Mouse (Mus musculus) kidney, postnatal 36 days (tissue): ENCODE results near the gene Npw.
A peak's percentile ranks its signal among the peaks of the same experiment; 100 is the strongest.

Experiments
- DNase-seq, 2 experiments: peaks; one replicate each; pipeline ENCODE4 v3.0.0; 2021 to 2022; ENCODE audit warnings: mixed read lengths in 2 of 2

Gene Npw

GRCm38 (mm10) chr17:24640119-24640518 lies 18.1 kb downstream of the Npw start:
- DNase-seq, result no peak

GRCm38 (mm10) chr17:24639571-24639988 lies 18.7 kb downstream of the Npw start:
- DNase-seq, result no peak

GRCm38 (mm10) chr17:24638840-24639239 lies 19.4 kb downstream of the Npw start:
- DNase-seq, result peak; percentile 68 to 74

- DNase-seq, result peak in 1 of 2 experiments; percentile 53
These were observed 20.0 kb downstream of the Npw start for GRCm38 (mm10) chr17:24638214-24638613.

GRCm38 (mm10) chr17:24636781-24637481 lies 21.3 kb downstream of the Npw start:
- DNase-seq, result no peak

GRCm38 (mm10) chr17:24635694-24636093 lies 22.6 kb downstream of the Npw start:
- peak in 1 of 2 experiments; percentile 48 for DNase-seq

GRCm38 (mm10) chr17:24635024-24635423 lies 23.2 kb downstream of the Npw start:
- DNase-seq, result peak; percentile 60 to 74

- no peak for DNase-seq
These were observed 24.4 kb downstream of the Npw start for GRCm38 (mm10) chr17:24633831-24634230.

DNA sequence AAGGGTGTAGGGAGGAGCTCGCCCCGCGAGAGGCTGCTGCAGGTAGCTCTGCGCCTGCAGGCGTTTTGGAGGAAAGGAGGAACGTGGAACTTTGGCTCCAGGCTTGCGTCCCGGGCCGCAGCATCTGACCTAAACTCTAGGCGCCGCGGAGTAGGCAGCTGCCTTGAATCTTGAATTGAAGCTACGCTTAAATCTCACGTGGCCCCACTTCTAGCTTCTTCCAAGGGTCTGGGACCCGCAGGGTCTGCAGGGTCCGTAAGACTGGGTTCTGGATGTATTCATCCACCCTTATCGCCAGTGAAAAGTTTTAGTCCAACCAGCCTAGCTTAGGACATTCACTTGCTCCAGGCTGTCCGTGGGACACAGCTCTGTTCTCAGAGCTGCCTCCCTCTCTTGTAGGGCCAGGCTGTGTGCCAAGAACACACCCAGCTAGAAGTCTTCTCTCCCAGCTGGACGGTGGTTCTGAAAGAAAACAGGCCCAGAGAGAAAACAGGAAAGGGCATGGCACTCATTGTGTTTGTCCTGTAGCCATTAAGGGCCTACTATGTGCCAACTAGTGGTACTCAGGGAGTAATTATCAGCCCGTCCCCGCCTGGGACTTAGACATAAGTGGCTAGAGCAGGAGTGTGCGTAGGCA lies 25.3 kb downstream of the Npw start:
- DNase-seq, result peak; percentile 79

- DNase-seq, result peak; percentile 87 to 92
These were observed 26.0 kb downstream of the Npw start, which contains the start of the genes Tsc2 and Nthl1 for GRCm38 (mm10) chr17:24632167-24632812. Tsc2 (minus strand) TSS chr17:24632630. Nthl1 (plus strand) TSS chr17:24632680.

DNA sequence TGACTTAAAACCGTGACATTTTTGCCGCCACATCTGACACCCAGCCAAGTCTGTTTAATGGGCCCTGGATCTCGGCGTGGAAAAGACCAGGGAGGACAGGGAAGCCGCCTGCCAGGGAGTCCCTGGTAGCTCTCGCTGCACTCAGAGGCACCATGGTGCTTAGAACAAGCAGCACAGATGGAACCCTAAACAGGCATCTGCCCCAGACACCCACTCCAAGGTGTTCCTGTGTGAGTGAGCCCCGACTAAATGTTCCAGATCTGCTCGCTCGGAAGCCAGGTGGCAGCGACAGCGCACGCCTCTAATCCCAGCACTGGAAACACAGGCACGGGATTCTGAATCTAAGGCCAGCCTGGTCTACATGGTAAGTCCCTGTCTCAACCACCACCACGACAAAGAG lies 28.2 kb downstream of the Npw start:
- DNase-seq, result no peak

DNA sequence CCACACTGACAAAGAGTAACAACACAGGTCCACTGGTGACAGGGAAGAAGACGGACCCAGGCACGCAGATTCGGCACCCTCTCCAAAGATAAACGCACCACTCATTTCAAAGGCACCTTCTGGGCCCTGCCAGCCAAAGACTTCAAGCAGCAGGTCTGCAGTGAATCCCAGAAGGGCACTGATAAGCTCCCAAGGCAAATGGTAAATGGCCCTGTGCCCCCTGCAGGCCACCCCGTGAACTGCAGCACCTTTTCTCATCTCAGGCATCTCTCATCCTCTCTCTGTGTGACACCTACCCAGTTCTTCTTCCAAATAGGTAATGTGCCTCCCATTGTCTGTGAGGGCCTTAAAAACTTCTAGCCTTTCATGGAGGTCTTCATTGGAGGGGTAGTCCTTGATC lies 29.6 kb downstream of the Npw start:
- peak; percentile 65 to 88 for DNase-seq

- no peak for DNase-seq
These were observed 32.8 kb downstream of the Npw start for GRCm38 (mm10) chr17:24625472-24625871.

DNA sequence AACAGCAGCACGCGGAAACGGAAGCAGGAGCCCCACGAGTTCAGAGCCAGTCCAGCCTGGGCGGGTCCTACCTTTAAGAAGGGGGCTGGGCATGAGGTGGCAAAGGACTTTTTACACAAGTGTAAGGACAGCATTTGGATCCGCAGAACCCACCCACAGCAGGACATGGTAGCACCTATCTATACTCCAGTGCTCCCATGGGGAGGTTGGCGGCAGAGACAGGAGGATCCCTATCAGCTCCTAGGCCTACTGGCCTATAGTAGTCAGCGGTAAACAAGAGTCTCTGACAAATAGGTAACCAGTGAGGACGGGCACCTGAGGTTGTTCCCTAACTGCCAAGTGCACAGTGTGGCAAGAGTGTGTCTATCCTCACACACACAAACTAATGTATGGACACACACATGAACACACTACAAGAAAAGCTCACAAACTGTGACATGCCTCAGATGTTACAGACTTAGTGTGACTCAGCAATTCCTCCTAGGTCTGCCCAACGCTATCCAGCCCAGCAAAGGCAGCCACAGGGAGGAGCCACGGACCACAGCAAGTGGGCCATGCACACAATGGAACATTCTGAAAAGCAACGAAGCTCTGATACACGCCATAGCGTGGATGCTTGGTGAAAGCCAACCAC lies 40.6 kb downstream of the Npw start:
- no peak for DNase-seq

- DNase-seq, result no peak
These were observed 47.5 kb downstream of the Npw start for GRCm38 (mm10) chr17:24610711-24611110.

DNA sequence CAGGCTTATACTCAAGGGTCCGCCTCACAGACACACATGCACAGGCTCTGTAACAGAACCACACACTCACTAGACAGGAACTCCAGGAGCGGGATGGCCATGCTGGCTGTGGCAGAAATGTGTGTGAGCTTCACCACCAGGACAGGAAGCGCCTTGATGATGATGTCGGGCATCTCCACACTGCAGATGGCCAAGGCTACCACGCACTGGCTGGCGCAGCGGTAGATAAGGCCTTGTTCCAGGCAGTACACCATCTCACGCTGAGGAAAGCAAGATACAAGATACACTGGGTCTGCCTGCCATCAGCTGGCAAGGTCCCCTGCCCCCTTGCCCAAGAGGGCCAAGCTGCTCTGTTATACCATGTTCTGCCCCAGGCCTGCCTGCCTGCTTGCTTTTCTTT lies 49.4 kb downstream of the Npw start:
- DNase-seq, result no peak

GRCm38 (mm10) chr17:24608370-24608769 lies 49.9 kb downstream of the Npw start:
- no peak for DNase-seq
